Mouse (Mus musculus) myocyte (in vitro differentiated cells): ENCODE results near the gene Arhgap35.

ENCODE experiments used
- CEBPB ChIP-seq: IDR thresholded peaks from 2 replicates; pipeline ENCODE4 v1.6.1; 2011; ENCODE audit warnings: mild to moderate bottlenecking, moderate library complexity; ENCODE audit not compliant: poor library complexity, insufficient read depth, severe bottlenecking
- E2F4 ChIP-seq: IDR thresholded peaks from one replicate; pipeline ENCODE4 v1.6.1; 2011; ENCODE audit warnings: mild to moderate bottlenecking, control low read depth, moderate library complexity; ENCODE audit not compliant: insufficient read depth
- MAX ChIP-seq: IDR thresholded peaks from one replicate; pipeline ENCODE4 v1.6.1; 2011; ENCODE audit warnings: low read depth, mild to moderate bottlenecking, control low read depth
- MYOD1 ChIP-seq, 3 experiments: IDR thresholded peaks; one replicate each; pipeline ENCODE4 v1.6.1; 2011; ENCODE audit warnings: control low read depth in 2 of 3, low read depth in 2 of 3, mild to moderate bottlenecking in 2 of 3, moderate library complexity in 1 of 3; ENCODE audit not compliant: insufficient read length in 2 of 3, control insufficient read depth in 1 of 3
- POLR2A ChIP-seq: IDR thresholded peaks from one replicate; pipeline ENCODE4 v1.6.1; 2011; ENCODE audit warnings: low read depth, mild to moderate bottlenecking, control low read depth, moderate library complexity; ENCODE audit not compliant: insufficient read length
- POLR2AphosphoS2 ChIP-seq: IDR thresholded peaks from one replicate; pipeline ENCODE4 v1.6.1; 2011; ENCODE audit warnings: low read depth, control low read depth; ENCODE audit not compliant: insufficient read length
- TCF12 ChIP-seq: IDR thresholded peaks from one replicate; pipeline ENCODE4 v1.6.1; 2011; ENCODE audit warnings: mild to moderate bottlenecking, control low read depth; ENCODE audit not compliant: poor library complexity, insufficient read depth, severe bottlenecking
- TCF3 ChIP-seq: IDR thresholded peaks from one replicate; pipeline ENCODE4 v1.6.1; 2011; ENCODE audit warnings: low read depth, control low read depth; ENCODE audit not compliant: insufficient read length
- USF1 ChIP-seq: IDR thresholded peaks from one replicate; pipeline ENCODE4 v1.6.1; 2011; ENCODE audit warnings: low read depth, mild to moderate bottlenecking, control low read depth, moderate library complexity

DNA sequence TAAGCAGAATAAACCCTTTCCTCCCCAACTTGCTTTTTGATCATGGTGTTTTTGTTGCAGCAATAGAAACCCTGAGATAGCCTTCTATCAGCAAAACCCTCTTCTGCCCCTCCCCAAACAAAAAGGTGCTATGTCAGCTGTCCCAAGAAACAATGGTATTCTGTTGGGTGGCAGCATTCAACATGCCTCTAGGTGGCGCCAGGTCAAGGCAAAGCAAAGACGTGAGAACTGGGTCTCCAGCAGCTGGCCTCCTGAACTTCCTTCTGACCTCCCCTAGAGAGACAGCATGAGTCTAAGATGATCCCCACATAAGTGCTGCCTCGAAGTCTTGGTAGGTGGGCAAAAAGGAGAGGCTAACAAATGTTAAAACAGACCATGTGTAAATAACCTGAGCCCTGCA is 107.5 kb downstream of the Arhgap35 start:
- no peak for TF ChIP-seq POLR2A
- no peak for TF ChIP-seq TCF3
- no peak for TF ChIP-seq POLR2AphosphoS2
- TF ChIP-seq MAX = no peak
- no peak for TF ChIP-seq USF1
- no peak for TF ChIP-seq CEBPB
- no peak for TF ChIP-seq MYOD1 (IDR thresholded peaks at IDR 0.05; ENCODE audit: control insufficient read depth in 1 of 3, insufficient read length in 2 of 3, low read depth in 2 of 3)
- TF ChIP-seq E2F4 = no peak
- TF ChIP-seq TCF12 = no peak
